In genomic region chr8:54660675-54661074, GRCm38 (mm10) we compare ENCODE assay signal across 9 mouse cellular contexts.
A peak's percentile ranks its signal among the peaks of the same experiment; 100 is the strongest.
DNase-seq lines count a peak whose midpoint lies in the region; ATAC-seq lines count a peak whose summit lies in the region.
"Had no signal": no experiment of that assay in that cellular context is flagged by ENCODE, and none has a peak within 500 bp of the region (broad histone marks: within the 10 kb centered on the region; RNA-seq: fewer than 3 reads in every experiment).

No protein-coding gene starts in this region.

- no peak overlapping the region for H3K27ac ChIP-seq in embryonic facial prominence, embryonic 10.5 days (replicated peaks)
- H3K27ac ChIP-seq in stomach, embryonic 15.5 days = no peak overlapping the region
- H3K27ac ChIP-seq: embryonic facial prominence, embryonic 13.5 days had no signal

- no peak overlapping the region for H3K9ac ChIP-seq in stomach, embryonic 15.5 days
- H3K9ac ChIP-seq: embryonic facial prominence, embryonic 13.5 days had no signal

- 44% methylated on average over 5 of the region's 5 CpGs for WGBS in embryonic facial prominence, embryonic 10.5 days
- 32% methylated on average over 5 of the region's 5 CpGs for WGBS in stomach, embryonic 15.5 days

- no peaks in the 10 kb centered on the region for H3K27me3 ChIP-seq in embryonic facial prominence, embryonic 10.5 days (replicated peaks; ENCODE audit: low read depth, poor library complexity, severe bottlenecking)
- no peaks in the 10 kb centered on the region for H3K27me3 ChIP-seq in stomach, embryonic 15.5 days (replicated peaks)
- H3K27me3 ChIP-seq: embryonic facial prominence, embryonic 13.5 days had no signal

- peak; percentile 8 for DNase-seq in ovary, postnatal 36 days (ENCODE audit: low spot score)
- no peak for DNase-seq in ovary, postnatal 10 days (ENCODE audit: low spot score)
- DNase-seq in adrenal gland, postnatal 14 days = peak; percentile 64
- DNase-seq in embryonic facial prominence, embryonic 10.5 days (ENCODE audit: low spot score) = peak; percentile 20
- peak; percentile 64 for DNase-seq in heart, postnatal 4 days
- DNase-seq in layer of hippocampus, adult 9-11 months = peak; percentile 40
- peak; percentile 66 for DNase-seq in lung, postnatal 36 days

- H3K4me1 ChIP-seq in embryonic facial prominence, embryonic 10.5 days = no peaks in the 10 kb centered on the region
- H3K4me1 ChIP-seq in stomach, embryonic 15.5 days = no peaks in the 10 kb centered on the region
- H3K4me1 ChIP-seq: embryonic facial prominence, embryonic 13.5 days had no signal

- peak; percentile 43 for ATAC-seq in stomach, embryonic 15.5 days (ENCODE audit: insufficient read depth, low FRiP score, low read depth)

- no peaks in the 10 kb centered on the region for H3K9me3 ChIP-seq in embryonic facial prominence, embryonic 10.5 days
- H3K9me3 ChIP-seq in stomach, embryonic 15.5 days = no peaks in the 10 kb centered on the region
- H3K9me3 ChIP-seq: embryonic facial prominence, embryonic 13.5 days had no signal

- no peak overlapping the region for H3K4me3 ChIP-seq in embryonic facial prominence, embryonic 10.5 days
- H3K4me3 ChIP-seq in stomach, embryonic 15.5 days (replicated peaks) = no peak overlapping the region
- H3K4me3 ChIP-seq: embryonic facial prominence, embryonic 13.5 days had no signal

- no peaks in the 10 kb centered on the region for H3K36me3 ChIP-seq in embryonic facial prominence, embryonic 10.5 days (replicated peaks)
- no peaks in the 10 kb centered on the region for H3K36me3 ChIP-seq in stomach, embryonic 15.5 days
- H3K36me3 ChIP-seq: embryonic facial prominence, embryonic 13.5 days had no signal

- H3K4me2 ChIP-seq in stomach, embryonic 15.5 days = no peak overlapping the region
- H3K4me2 ChIP-seq: embryonic facial prominence, embryonic 13.5 days had no signal
